Mouse (Mus musculus) urinary bladder, postnatal 14 days (tissue): ENCODE data around the gene Kctd14.

Source experiments
- DNase-seq: peaks from one replicate; pipeline ENCODE4 v3.0.0; 2021; ENCODE audit warnings: low spot score

The Kctd14 gene

DNA sequence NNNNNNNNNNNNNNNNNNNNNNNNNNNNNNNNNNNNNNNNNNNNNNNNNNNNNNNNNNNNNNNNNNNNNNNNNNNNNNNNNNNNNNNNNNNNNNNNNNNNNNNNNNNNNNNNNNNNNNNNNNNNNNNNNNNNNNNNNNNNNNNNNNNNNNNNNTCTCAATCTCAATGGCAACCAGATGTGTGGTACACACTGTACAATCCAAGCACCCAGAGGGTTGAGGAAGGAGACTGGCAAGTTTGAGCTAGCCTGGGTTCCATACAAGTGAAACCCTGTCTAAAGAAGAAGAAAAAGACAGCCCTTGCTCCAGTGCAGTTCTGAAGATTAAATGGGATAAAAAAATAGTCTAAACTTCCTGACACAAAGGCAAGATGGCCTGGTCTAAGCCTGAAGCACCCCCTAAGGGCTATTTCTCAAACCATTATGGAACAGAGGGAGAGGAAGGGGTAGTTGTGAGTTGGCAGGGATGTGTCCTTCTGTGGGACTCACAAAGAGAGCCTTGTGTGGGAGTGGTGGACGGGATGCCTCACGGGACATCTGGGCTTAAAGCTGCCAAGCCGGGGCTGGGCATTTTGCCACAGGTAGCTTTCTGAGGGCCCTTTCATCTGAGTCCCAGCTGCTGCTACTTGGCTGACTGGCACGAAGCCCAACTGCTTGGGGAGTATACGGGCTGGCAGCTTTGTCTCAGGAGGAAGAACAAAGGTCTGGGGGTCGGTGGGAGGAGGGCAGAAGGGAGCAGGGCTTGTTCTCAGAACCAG is 4.8 kb upstream of the Kctd14 start:
- peak; percentile 79 for DNase-seq

GRCm38 (mm10) chr7:97447050-97447531 is 4.0 kb upstream of the Kctd14 start:
- DNase-seq: no peak

- DNase-seq: no peak
Measured at GRCm38 (mm10) chr7:97452196-97452595, 1.1 kb downstream of the Kctd14 start.

DNA sequence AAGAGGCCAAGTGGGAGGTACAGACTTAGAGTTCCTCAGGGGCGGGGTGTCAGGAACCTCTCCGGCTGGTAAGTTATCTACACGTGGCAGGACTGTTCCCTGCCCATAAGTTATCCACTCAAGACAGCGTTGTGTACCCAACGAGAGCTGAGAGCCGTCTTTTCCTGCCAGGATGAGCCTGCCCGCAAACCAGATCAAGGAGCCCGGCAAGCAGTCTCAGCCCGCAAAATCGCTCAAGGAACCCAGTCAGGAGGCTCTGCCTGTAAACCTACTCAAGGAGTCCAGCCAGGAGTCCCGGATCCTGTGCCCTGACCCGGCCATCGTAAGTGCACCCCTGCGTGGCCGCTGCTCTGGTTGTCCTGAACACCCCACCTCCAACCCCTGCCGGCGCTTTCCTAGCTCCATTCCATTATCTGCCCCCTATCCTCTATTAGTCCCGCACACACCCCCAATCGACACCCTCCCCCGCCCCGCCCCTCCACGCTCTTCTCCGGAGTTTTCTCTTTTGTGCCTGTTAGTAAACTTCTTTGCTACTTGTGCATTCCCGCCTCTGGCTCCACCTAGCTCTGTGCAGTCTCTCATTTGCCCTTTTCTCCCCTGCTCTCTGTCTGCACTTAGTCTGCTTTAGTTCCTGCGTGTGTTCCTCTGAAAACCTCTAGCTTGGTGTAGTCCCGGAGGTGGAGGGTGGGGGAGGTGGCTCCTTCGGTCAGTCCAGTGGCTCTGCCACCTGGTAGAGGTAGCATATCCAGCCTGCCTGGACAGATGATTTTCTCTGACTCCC is 2.2 kb downstream of the Kctd14 start:
- DNase-seq: peak; percentile 18

DNA sequence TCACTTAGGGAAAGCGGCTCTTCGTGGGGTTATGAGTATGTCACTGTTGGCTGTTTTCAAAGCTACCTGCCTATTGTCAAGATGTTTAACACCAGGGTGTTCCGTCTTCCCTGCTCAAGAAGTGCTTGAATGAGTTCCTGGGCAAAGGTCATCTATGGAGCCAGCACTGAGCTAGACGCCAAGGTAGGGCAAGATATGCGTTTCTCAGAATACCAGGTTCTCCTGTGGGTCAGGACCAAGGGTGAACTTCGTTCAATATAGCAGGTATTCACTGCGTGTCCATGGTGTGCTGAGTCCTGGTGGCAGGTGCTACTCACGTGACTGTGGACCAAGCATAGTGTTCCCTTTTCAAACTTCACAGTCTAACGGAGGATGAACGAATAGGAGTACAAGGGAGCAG is 3.7 kb downstream of the Kctd14 start:
- DNase-seq: no peak

DNA sequence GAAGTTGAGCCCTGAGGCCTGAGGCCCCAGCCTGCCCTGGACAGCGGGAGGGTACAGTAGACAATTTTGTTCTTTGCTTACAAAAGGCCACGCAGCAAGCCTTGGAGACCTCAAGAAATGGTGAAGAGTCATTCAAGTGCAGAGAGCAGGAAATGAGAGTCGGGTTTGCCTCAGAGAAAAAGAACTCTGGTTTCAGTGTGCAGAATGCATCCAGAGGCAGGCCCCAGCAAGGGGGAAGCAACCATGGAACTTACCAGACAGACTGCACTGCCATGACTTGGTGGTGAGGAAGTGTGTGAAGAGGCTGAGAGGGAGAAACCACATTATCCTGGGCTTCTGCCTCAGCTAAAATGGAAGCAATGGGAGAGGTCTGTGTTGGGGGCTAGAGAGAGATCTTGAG is 4.5 kb downstream of the Kctd14 start:
- no peak for DNase-seq

DNA sequence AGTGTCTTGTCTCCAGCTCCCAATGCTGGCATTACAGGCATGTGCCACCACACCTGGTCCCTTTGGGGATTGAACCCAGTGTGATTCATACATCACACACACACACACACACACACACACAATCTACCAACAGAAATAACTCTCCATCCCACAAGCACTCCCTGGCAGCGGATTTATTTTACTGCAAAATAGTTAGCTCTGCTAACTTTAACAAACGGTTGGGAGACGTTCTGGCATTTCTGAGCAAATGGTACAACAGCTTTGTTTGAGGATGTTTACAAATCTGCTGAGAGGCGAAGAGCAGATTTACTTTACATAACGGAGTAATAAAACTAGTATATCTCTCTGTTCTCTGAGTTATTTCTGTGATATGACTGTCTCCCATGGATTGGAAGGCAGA is 21.9 kb downstream of the Kctd14 start:
- DNase-seq: no peak

DNA sequence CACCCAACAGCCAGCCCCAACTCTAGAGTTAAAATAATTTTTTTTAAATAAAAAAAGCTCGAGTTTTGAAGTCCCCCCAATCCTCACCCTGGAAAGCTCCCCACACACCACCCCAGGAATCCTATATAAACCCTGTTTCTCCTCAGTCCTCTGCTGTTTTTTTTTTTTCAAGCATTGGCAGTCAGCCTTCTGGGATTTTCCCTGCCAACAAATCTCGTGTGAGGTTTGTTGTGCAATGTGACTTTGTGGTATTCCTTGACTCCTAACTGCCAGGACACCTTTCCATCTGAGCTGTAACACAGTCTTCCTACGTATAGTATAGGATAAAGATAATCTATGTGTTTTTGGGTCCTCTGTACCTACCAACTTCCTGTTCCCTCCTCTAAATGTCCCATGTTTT is 28.2 kb downstream of the Kctd14 start:
- no peak for DNase-seq

- no peak for DNase-seq
Measured at GRCm38 (mm10) chr7:97480290-97480689, 29.2 kb downstream of the Kctd14 start.

DNA sequence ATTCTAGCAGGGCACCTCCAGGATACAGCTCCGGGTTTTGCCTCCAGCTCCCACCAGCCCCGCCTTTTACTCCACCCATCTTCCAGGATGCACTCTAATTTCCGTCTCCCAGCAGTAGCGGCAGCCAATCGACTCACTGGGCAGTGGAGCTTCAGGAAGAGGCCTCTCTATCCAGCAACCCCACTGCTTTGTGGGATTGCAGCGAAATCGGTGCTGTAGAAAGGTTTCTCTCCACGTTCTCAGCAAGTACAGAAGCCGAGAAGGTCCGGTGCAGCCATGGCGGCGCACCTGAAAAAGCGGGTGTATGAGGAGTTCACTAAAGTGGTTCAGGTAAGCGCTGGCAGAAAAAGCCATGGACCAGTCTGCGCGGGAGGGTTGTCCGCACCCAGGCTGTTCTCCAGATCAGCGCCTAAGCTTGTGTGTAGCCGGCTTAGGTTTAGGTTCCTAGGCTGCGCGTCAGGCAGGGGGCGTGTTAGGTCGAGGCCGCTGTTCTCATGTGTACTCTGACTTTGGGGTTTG is 29.8 kb downstream of the Kctd14 start, which contains the start of gene Ints4:
Gene Ints4 (plus strand): TSS at position 136 of the 519 bp plus-strand sequence.
- DNase-seq: peak; percentile 92

- no peak for DNase-seq
Measured at GRCm38 (mm10) chr7:97483378-97483777, 32.3 kb downstream of the Kctd14 start.

GRCm38 (mm10) chr7:97491157-97491556 is 40.0 kb downstream of the Kctd14 start:
- no peak for DNase-seq

DNA sequence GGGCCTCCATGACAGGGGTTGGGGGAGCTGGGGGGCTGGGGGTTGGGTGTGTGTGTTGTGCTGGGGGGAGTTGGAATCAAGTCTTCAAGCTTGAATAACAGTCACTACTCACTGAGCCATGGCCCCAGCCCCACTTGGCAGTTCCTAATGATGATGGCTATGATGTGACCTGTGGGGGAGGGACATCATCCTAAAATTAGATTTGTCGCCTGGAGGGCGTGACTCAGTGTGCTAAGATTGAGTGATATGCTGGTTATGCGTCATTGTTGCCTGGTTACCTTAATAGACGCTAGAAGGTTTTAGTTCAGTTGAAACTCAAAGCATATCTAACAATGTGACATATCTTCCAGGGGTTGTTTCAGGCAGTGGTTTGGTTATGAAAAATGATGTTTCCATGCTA is 41.3 kb downstream of the Kctd14 start:
- no peak for DNase-seq

DNA sequence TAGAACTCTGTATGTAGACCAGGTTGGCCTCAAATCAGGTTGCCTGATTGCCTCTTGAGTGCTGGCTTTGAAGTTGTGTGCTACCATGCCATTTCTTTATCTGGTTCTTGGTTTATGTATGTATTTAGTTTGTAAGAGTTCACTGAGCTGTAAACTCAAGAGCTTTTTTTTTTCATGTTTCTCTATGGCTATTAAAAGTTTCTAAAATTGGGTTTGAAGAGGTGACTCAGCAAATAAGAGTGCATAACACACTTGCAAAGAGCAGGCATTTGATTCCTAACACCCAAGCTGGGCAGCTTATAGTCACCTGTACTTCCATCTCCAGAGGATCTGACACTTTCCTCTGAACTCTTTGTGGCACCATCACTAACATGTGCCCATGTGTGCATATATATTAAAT is 43.9 kb downstream of the Kctd14 start:
- no peak for DNase-seq

- no peak for DNase-seq
Measured at GRCm38 (mm10) chr7:97500555-97501209, 49.6 kb downstream of the Kctd14 start.
